Mouse (Mus musculus): Measurements from ENCODE around the gene Epha6. TPM values are rescaled to one million over a fixed set of nuclear protein-coding genes. Genes with fewer than 3 reads are reported as not detected.
A peak's percentile ranks its signal among the peaks of the same experiment; 100 is the strongest.

Epha6 gene
- polyA plus RNA-seq, 1 experiment from 2014 or later = not detected

DNA sequence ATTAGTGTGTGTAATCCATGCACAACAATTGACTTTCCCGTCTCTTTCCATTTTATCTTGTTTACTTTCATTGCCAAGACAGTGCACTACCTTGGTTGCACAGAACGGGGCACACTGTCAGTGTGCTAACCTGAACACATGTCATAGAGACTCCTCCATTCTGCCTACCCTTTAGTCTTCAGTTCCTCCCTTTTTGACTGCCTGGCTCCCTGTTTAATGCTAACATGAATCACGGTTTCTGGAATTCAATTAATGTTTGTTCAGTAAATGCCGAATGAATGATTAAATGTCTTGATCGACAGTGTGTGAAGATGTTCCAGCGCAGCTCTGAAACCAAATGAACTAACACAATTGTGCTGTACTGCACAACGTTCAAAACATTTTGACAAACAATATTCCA lies 20.6 kb downstream of the Epha6 start:
- WGBS = 71% methylated on average over 7 of the region's 7 CpGs
- H3K4me3 ChIP-seq (ENCODE audit: low read depth, low read length) = no peak overlapping the region
- no peak for ATAC-seq

DNA sequence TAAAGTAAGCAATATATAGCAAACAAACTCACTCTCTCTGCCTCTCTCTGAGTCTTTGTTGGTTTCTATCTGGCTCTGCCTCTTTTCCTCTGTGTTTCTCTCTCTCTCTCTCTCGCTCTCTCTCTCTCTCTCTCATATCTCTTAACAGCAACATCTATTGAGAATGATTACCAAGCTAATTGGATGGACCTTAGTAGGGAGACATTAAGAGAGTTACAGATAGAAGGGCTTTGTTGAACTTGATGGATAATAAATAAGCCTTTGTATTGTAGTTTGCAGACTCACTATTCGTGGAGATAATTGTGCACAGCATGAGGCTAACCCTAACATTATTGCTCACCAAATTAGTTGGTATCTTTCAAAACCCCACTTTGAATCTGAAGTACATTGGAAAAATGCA lies 34.8 kb downstream of the Epha6 start:
- ATAC-seq (no peak), DNase-seq (ENCODE audit: low spot score) (no peak)
- Histone ChIP-seq H3K4me1 (ENCODE audit: insufficient read depth, low read depth, low read length) (no peaks in the 10 kb centered on the region), H3K36me3 (ENCODE audit: insufficient read depth, low read length) (no peaks in the 10 kb centered on the region), H3K9me3 (ENCODE audit: low read length) (no peaks in the 10 kb centered on the region), H3K9ac (replicated peaks; ENCODE audit: low read depth) (no peak overlapping the region), H3K4me2 (replicated peaks; ENCODE audit: low read depth, low read length) (no peak overlapping the region), H3K27ac (ENCODE audit: low read length) (no peak overlapping the region), H3K27me3 (replicated peaks; ENCODE audit: insufficient read depth, low read length) (no peaks in the 10 kb centered on the region), H3K4me3 (ENCODE audit: low read depth, low read length) (no peak overlapping the region)
- 68% methylated on average over 2 of the region's 2 CpGs for WGBS
- TF ChIP-seq CTCF (IDR thresholded peaks at IDR 0.05) = no peak
- no peak for TF ChIP-seq EP300 (IDR thresholded peaks at IDR 0.05)

More for the DNA sequence above, 20.6 kb downstream of the Epha6 start:
- Histone ChIP-seq H3K27me3 (replicated peaks; ENCODE audit: insufficient read depth, low read length) (no peaks in the 10 kb centered on the region), H3K9ac (replicated peaks; ENCODE audit: low read depth) (no peak overlapping the region), H3K36me3 (ENCODE audit: insufficient read depth, low read length) (no peaks in the 10 kb centered on the region), H3K27ac (ENCODE audit: low read length) (no peak overlapping the region), H3K9me3 (ENCODE audit: low read length) (no peaks in the 10 kb centered on the region), H3K4me1 (ENCODE audit: insufficient read depth, low read depth, low read length) (no peaks in the 10 kb centered on the region), H3K4me2 (replicated peaks; ENCODE audit: low read depth, low read length) (no peak overlapping the region)
- TF ChIP-seq CTCF (IDR thresholded peaks at IDR 0.05) (no peak), EP300 (IDR thresholded peaks at IDR 0.05) (no peak)
- no peak for DNase-seq (ENCODE audit: low spot score)

- Histone ChIP-seq H3K4me3 (ENCODE audit: low read depth, low read length) (no peak overlapping the region), H3K36me3 (ENCODE audit: insufficient read depth, low read length) (no peaks in the 10 kb centered on the region), H3K27ac (ENCODE audit: low read length) (no peak overlapping the region), H3K4me2 (replicated peaks; ENCODE audit: low read depth, low read length) (no peak overlapping the region), H3K9ac (replicated peaks; ENCODE audit: low read depth) (no peak overlapping the region), H3K4me1 (ENCODE audit: insufficient read depth, low read depth, low read length) (no peaks in the 10 kb centered on the region), H3K27me3 (replicated peaks; ENCODE audit: insufficient read depth, low read length) (no peaks in the 10 kb centered on the region), H3K9me3 (ENCODE audit: low read length) (no peaks in the 10 kb centered on the region)
- DNase-seq (ENCODE audit: low spot score) (no peak), ATAC-seq (no peak)
- TF ChIP-seq CTCF (IDR thresholded peaks at IDR 0.05) (no peak), EP300 (IDR thresholded peaks at IDR 0.05) (no peak)
- 42% methylated on average over 4 of the region's 4 CpGs for WGBS
Observed at GRCm38 (mm10) chr16:60544385-60544784, 60.9 kb downstream of the Epha6 start.

DNA sequence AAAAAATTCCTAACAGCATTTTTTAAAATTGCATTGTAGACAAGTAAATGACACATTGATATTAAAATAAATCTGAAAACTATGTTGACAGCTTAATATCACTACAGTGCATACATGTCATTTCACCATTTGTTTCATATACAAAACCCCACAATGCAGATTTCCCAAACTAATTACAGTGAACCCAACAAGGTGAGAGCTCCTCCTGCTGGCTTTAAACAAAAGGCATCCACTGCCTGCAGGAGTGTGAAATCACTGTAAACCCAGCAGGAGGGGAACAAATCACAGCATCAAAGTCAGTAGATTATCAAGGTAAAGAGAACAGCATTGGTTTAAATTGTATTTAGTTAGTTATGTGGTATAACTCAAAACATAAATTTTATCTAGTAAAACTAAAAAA lies 67.1 kb downstream of the Epha6 start:
- no peaks in the 10 kb centered on the region for H3K27me3 ChIP-seq (replicated peaks; ENCODE audit: insufficient read depth, low read length)
- H3K4me3 ChIP-seq (ENCODE audit: low read depth, low read length) = no peak overlapping the region
- TF ChIP-seq CTCF (IDR thresholded peaks at IDR 0.05) (peak; percentile 17; the same call in 1 of the 2 replicates), EP300 (IDR thresholded peaks at IDR 0.05) (no peak)
- ATAC-seq (no peak), DNase-seq (ENCODE audit: low spot score) (no peak)
- H3K4me1 ChIP-seq (ENCODE audit: insufficient read depth, low read depth, low read length) = no peaks in the 10 kb centered on the region
- no peak overlapping the region for H3K4me2 ChIP-seq (replicated peaks; ENCODE audit: low read depth, low read length)
- H3K27ac ChIP-seq (ENCODE audit: low read length) = no peak overlapping the region
- no peaks in the 10 kb centered on the region for H3K9me3 ChIP-seq (ENCODE audit: low read length)
- no peaks in the 10 kb centered on the region for H3K36me3 ChIP-seq (ENCODE audit: insufficient read depth, low read length)
- H3K9ac ChIP-seq (replicated peaks; ENCODE audit: low read depth) = no peak overlapping the region

DNA sequence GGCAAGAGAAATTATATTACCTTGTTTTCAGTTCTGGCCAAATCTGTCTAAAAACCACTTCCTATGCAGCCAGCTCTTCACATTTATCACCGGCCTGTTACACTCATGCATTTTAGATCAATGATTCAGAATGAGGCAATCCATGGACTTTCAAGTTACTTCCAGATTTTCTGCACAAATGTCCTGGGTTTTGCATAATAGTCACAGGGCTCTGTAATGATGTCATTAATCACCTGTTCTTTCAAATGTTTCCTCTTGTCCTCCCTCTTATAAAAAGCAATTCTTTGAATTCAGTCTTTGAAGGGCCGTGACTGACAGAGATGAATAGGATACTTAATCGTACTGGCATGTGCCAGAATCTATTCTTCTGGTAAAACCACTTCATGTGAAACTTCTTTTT lies 95.6 kb downstream of the Epha6 start:
- no peak for ATAC-seq

GRCm38 (mm10) chr16:60499567-60499966 lies 105.8 kb downstream of the Epha6 start:
- Histone ChIP-seq H3K27ac (ENCODE audit: low read length) (no peak overlapping the region), H3K4me3 (ENCODE audit: low read depth, low read length) (no peak overlapping the region), H3K4me1 (ENCODE audit: insufficient read depth, low read depth, low read length) (no peaks in the 10 kb centered on the region), H3K9me3 (ENCODE audit: low read length) (no peaks in the 10 kb centered on the region), H3K4me2 (replicated peaks; ENCODE audit: low read depth, low read length) (no peak overlapping the region), H3K36me3 (ENCODE audit: insufficient read depth, low read length) (no peaks in the 10 kb centered on the region), H3K27me3 (replicated peaks; ENCODE audit: insufficient read depth, low read length) (no peaks in the 10 kb centered on the region), H3K9ac (replicated peaks; ENCODE audit: low read depth) (no peak overlapping the region)
- DNase-seq (ENCODE audit: low spot score) (no peak), ATAC-seq (no peak)
- WGBS = 89% methylated on average over 1 of the region's 1 CpGs
- no peak for TF ChIP-seq EP300 (IDR thresholded peaks at IDR 0.05)
- no peak for TF ChIP-seq CTCF (IDR thresholded peaks at IDR 0.05)

More for the DNA sequence above, 95.6 kb downstream of the Epha6 start:
- Histone ChIP-seq H3K4me1 (ENCODE audit: insufficient read depth, low read depth, low read length) (no peaks in the 10 kb centered on the region), H3K4me3 (ENCODE audit: low read depth, low read length) (no peak overlapping the region), H3K27me3 (replicated peaks; ENCODE audit: insufficient read depth, low read length) (no peaks in the 10 kb centered on the region), H3K27ac (ENCODE audit: low read length) (no peak overlapping the region), H3K9me3 (ENCODE audit: low read length) (no peaks in the 10 kb centered on the region; the same call in 1 of the 2 replicates), H3K36me3 (ENCODE audit: insufficient read depth, low read length) (no peaks in the 10 kb centered on the region), H3K9ac (replicated peaks; ENCODE audit: low read depth) (no peak overlapping the region), H3K4me2 (replicated peaks; ENCODE audit: low read depth, low read length) (no peak overlapping the region)
- DNase-seq (ENCODE audit: low spot score) = no peak
- TF ChIP-seq EP300 (IDR thresholded peaks at IDR 0.05) (no peak), CTCF (IDR thresholded peaks at IDR 0.05) (no peak)
- 60% methylated on average over 3 of the region's 3 CpGs for WGBS

- Histone ChIP-seq H3K9ac (replicated peaks; ENCODE audit: low read depth) (no peak overlapping the region), H3K27ac (ENCODE audit: low read length) (no peak overlapping the region), H3K27me3 (replicated peaks; ENCODE audit: insufficient read depth, low read length) (no peaks in the 10 kb centered on the region), H3K36me3 (ENCODE audit: insufficient read depth, low read length) (no peaks in the 10 kb centered on the region), H3K4me2 (replicated peaks; ENCODE audit: low read depth, low read length) (no peak overlapping the region), H3K9me3 (ENCODE audit: low read length) (no peaks in the 10 kb centered on the region), H3K4me3 (ENCODE audit: low read depth, low read length) (no peak overlapping the region), H3K4me1 (ENCODE audit: insufficient read depth, low read depth, low read length) (no peaks in the 10 kb centered on the region)
- TF ChIP-seq CTCF (IDR thresholded peaks at IDR 0.05) (no peak), EP300 (IDR thresholded peaks at IDR 0.05) (no peak)
- ATAC-seq (no peak), DNase-seq (ENCODE audit: low spot score) (no peak)
Observed at GRCm38 (mm10) chr16:60475776-60476175, 129.6 kb downstream of the Epha6 start.

Measured in lung, postnatal 0 days (tissue).